Mouse (Mus musculus) neural tube, embryonic 11.5 days (tissue): ENCODE results near the gene Samd7. TPM values are rescaled to one million over a fixed set of nuclear protein-coding genes. Genes with fewer than 3 reads are reported as not detected.
"Not testable (repeated sequence)": the region's sequence is repeated elsewhere in the genome, so short reads cannot be mapped to it uniquely, and the experiment has no call there.

Experiments used
- ATAC-seq: fragments of 200-750 bp; cut with Nextera tagmentation; 2 replicates; pipeline ENCODE4 v1.8.0; 2017; ENCODE audit warnings: moderate number of reproducible peaks, mild to moderate bottlenecking, moderate TSS enrichment, moderate library complexity; ENCODE audit not compliant: insufficient read depth, low FRiP score, low TSS enrichment
- DNase-seq: peaks from one replicate; pipeline ENCODE4 v3.0.0-alpha.2; 2015; ENCODE audit warnings: low spot score
- H3K27ac ChIP-seq: fragments of 300-500 bp; sonication (generic); 2 replicates; pipeline ENCODE4 v1.5.1; 2014; ENCODE audit warnings: low read depth, mild to moderate bottlenecking, low read length
- H3K27me3 ChIP-seq: fragments of 300-500 bp; sonication (generic); 2 replicates; pipeline ENCODE4 v1.6.1; 2014; ENCODE audit warnings: mild to moderate bottlenecking, low read length, mixed read lengths; ENCODE audit not compliant: control insufficient read depth, insufficient read depth
- H3K36me3 ChIP-seq: fragments of 300-500 bp; sonication (generic); 2 replicates; pipeline ENCODE4 v1.6.1; 2014; ENCODE audit warnings: mild to moderate bottlenecking, low read length, moderate library complexity, mixed read lengths; ENCODE audit not compliant: control insufficient read depth, insufficient read depth
- H3K4me1 ChIP-seq: fragments of 300-500 bp; sonication (generic); 2 replicates; pipeline ENCODE4 v1.6.1; 2014; ENCODE audit warnings: low read length, mixed read lengths; ENCODE audit not compliant: control insufficient read depth, insufficient read depth
- H3K4me2 ChIP-seq: fragments of 300-500 bp; sonication (generic); 2 replicates; pipeline ENCODE4 v1.6.1; 2014; ENCODE audit warnings: low read depth, mild to moderate bottlenecking, moderate library complexity
- H3K4me3 ChIP-seq: fragments of 300-500 bp; sonication (generic); 2 replicates; pipeline ENCODE4 v1.5.1; 2014; ENCODE audit warnings: low read depth, low read length
- H3K9ac ChIP-seq: fragments of 300-500 bp; sonication (generic); 2 replicates; pipeline ENCODE4 v1.6.1; 2014; ENCODE audit warnings: mild to moderate bottlenecking, low read length
- H3K9me3 ChIP-seq: fragments of 300-500 bp; sonication (generic); 2 replicates; pipeline ENCODE4 v1.6.1; 2016; ENCODE audit warnings: low read length; ENCODE audit not compliant: control insufficient read depth
- WGBS: fragments of 180-500 bp; shearing (Covaris S2); extraction: QIAGEN DNeasy Blood & Tissue Kit; methylation state at CpG from one replicate; pipeline ENCODE4 v1.1.7; 2014; 5-methylcytosine and 5-hydroxymethylcytosine counted together
- polyA plus RNA-seq: library from polyadenylated mRNA; unstranded; fragments of >200 nt; fragmentation: Nextera tagmentation; extraction: Ambion mirVana; gene quantifications from 2 replicates; pipeline ENCODE4 v1.2.1, GENCODE M21; 2014

Gene Samd7
- polyA plus RNA-seq: not detected in 2 replicates

DNA sequence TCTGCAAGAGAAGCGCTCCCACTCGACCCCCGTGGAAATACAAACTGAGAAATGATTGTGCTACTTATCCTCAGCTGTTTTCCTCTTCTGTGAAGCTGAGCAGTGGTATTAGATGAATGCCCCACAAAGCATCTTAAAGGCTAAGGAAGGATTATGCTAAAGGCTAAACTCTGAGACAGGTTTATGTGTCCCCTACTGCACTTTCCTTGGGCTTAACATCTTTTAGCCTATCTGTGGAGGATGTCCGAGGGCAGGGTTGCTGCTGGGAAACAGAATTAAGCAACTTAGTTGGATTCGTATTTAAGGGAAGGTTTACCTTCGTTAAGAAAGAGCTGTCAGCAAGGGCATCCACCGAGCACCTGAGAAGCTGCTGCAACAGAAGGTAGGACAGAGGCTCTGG lies at the start of gene Samd7:
Gene Samd7 (plus strand): TSS at position 288 of the 400 bp plus-strand sequence.
- Histone ChIP-seq H3K27me3 (no peaks in the 10 kb centered on the region), H3K9ac (no peak within 1 kb of the TSS), H3K4me3 (no peak within 1 kb of the TSS), H3K27ac (no peak within 1 kb of the TSS), H3K9me3 (no peaks in the 10 kb centered on the region), H3K36me3 (no peaks in the 10 kb centered on the region), H3K4me1 (no peaks in the 10 kb centered on the region), H3K4me2 (no peak within 1 kb of the TSS)
- DNase-seq (no peak), ATAC-seq (no peak)
- 85% methylated on average over 7 of the region's 7 CpGs for WGBS

GRCm38 (mm10) chr3:30696346-30696745 lies 49.7 kb upstream of the Samd7 start:
- Histone ChIP-seq H3K9me3 (no peaks in the 10 kb centered on the region), H3K27ac (no peak overlapping the region), H3K27me3 (no peaks in the 10 kb centered on the region), H3K4me1 (no peaks in the 10 kb centered on the region), H3K9ac (no peak overlapping the region), H3K4me3 (no peak overlapping the region), H3K36me3 (no peaks in the 10 kb centered on the region), H3K4me2 (no peak overlapping the region)
- ATAC-seq: no peak
- DNase-seq: peak; percentile 65
- 14% methylated on average over 2 of the region's 2 CpGs for WGBS

DNA sequence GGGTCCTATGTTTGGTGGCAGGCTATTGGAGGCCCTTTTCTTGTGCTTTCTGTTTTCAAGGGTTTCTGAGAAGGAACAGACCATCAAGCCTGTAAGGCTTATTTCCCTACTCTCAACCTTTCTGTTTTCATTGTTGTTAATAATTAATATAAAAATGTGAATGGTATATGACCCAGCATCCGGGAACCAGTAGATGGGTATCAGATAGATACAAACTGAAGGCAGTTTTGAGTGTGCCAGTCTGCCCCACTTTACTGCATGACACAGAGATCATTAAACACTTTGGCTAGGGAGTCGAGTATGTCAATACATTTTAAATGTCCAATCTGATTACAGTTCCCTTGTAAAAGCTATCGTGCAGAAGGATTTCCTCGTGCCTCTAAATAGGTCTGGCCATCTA lies 48.2 kb upstream of the Samd7 start:
- WGBS: 50% methylated on average over 4 of the region's 4 CpGs
- no peak for DNase-seq
- ATAC-seq: no peak

DNA sequence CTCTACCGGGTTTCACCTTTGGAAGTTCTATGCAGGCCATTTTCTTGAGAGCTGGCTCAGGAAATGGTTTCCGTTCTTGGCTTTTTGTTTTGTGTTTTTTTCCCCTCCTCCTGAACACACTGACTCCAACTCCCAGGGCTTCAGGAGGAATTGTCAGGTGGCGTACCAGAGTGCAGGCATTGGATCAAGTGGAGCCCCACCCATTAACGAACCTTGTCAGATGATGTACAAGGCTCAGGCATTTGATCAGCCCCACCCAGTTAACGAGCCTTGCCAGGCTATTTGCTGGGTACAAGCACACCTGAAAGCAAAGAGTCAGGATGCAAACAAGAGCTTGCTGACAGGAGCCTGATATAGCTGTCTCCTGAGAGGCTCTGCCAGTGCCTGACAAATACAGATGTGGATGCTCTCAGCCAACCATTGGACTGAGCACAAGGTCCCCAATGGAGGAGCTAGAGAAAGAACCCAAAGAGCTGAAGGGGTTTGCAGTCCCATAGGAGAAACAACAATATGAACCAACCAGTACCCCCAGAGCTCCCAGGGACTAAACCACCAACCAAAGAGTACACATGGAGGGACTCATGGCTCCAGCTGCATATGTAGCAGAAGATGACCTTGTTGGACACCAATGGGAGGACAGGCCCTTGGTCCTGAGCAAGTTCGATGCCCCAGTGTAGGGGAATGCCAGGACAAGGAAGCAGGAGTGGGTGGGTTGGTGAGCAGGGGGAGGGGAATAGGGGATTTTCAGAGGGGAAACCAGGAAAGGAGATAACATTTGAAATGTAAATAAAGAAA lies 46.2 kb upstream of the Samd7 start, which contains the start of gene Lrrc31:
Gene Lrrc31 (minus strand): TSS at position 133 of the 795 bp plus-strand sequence.
- DNase-seq, H3K4me1 ChIP-seq, H3K27ac ChIP-seq, H3K9ac ChIP-seq, H3K36me3 ChIP-seq, H3K4me3 ChIP-seq, H3K27me3 ChIP-seq, H3K9me3 ChIP-seq, ATAC-seq, H3K4me2 ChIP-seq: not testable (repeated sequence)
- 86% methylated on average over 6 of the region's 6 CpGs for WGBS

More for the DNA sequence above, 48.2 kb upstream of the Samd7 start:
- Histone ChIP-seq H3K9ac (no peak overlapping the region), H3K4me1 (no peaks in the 10 kb centered on the region), H3K4me3 (no peak overlapping the region), H3K27ac (no peak overlapping the region), H3K27me3 (no peaks in the 10 kb centered on the region), H3K4me2 (no peak overlapping the region), H3K9me3 (no peaks in the 10 kb centered on the region), H3K36me3 (no peaks in the 10 kb centered on the region)

DNA sequence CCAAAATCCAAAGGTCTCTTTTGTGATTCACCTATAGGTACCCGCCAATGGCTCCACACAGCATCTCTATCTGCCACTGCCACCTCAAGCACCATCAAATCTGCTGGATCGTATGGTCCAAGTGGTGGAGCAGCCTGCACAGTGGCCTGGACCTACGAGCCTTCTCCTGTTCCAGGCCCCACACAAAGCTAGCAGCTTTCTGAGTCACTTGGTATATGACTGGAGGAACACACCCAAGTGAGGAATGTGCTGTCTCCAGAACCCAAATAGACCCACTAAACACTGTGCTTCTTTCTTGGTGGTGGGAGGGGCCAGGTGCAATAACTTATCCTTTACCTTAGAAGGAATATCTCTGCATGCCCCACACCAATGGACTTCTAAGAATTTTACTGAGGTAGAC lies 40.1 kb upstream of the Samd7 start:
- H3K27ac ChIP-seq: no peak overlapping the region
- DNase-seq (no peak), ATAC-seq (no peak)
- H3K4me3 ChIP-seq: no peak overlapping the region
- H3K4me2 ChIP-seq: no peak overlapping the region
- H3K9me3 ChIP-seq: no peaks in the 10 kb centered on the region
- H3K4me1 ChIP-seq: no peaks in the 10 kb centered on the region
- no peaks in the 10 kb centered on the region for H3K27me3 ChIP-seq
- H3K9ac ChIP-seq: no peak overlapping the region
- H3K36me3 ChIP-seq: no peaks in the 10 kb centered on the region
- WGBS: 82% methylated on average over 3 of the region's 3 CpGs

GRCm38 (mm10) chr3:30706614-30707276 lies 39.3 kb upstream of the Samd7 start:
- WGBS: 85% methylated on average over 4 of the region's 4 CpGs

GRCm38 (mm10) chr3:30710191-30710590 lies 35.9 kb upstream of the Samd7 start:
- no peaks in the 10 kb centered on the region for H3K4me1 ChIP-seq
- DNase-seq (no peak), ATAC-seq (no peak)
- H3K36me3 ChIP-seq: no peaks in the 10 kb centered on the region
- H3K27ac ChIP-seq: no peak overlapping the region
- H3K27me3 ChIP-seq: no peaks in the 10 kb centered on the region
- no peak overlapping the region for H3K4me2 ChIP-seq
- H3K4me3 ChIP-seq: no peak overlapping the region
- no peak overlapping the region for H3K9ac ChIP-seq
- no peaks in the 10 kb centered on the region for H3K9me3 ChIP-seq
- WGBS: 82% methylated on average over 6 of the region's 6 CpGs

More at GRCm38 (mm10) chr3:30706614-30707276, 39.3 kb upstream of the Samd7 start:
- H3K4me1 ChIP-seq: no peaks in the 10 kb centered on the region
- no peak overlapping the region for H3K9ac ChIP-seq
- DNase-seq: no peak
- no peak overlapping the region for H3K4me3 ChIP-seq
- no peak overlapping the region for H3K4me2 ChIP-seq
- H3K36me3 ChIP-seq: no peaks in the 10 kb centered on the region
- no peak overlapping the region for H3K27ac ChIP-seq
- no peaks in the 10 kb centered on the region for H3K27me3 ChIP-seq
- no peak for ATAC-seq
- no peaks in the 10 kb centered on the region for H3K9me3 ChIP-seq

DNA sequence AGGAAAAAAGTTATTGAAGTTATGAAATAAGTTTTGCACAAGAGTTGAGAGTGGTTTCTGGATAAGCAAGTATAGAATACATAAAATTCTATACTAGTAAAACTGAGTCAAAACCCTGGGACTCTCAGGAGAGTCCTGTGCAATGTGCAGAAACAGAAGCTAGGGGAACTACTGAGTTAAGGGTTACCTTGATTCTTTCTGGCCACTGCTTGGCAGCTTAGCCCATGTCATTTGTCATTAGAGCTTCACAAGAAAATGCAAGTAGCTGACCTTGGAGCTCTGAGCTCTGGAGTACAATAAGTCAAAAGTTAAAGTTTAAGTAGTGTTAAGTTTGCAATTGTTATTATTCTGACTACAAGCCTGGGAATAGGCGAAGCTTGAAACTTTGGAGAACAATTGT lies 32.8 kb upstream of the Samd7 start:
- Histone ChIP-seq H3K9ac (no peak overlapping the region), H3K4me3 (no peak overlapping the region), H3K27me3 (no peaks in the 10 kb centered on the region), H3K27ac (no peak overlapping the region), H3K9me3 (no peaks in the 10 kb centered on the region), H3K4me1 (no peaks in the 10 kb centered on the region), H3K36me3 (no peaks in the 10 kb centered on the region), H3K4me2 (no peak overlapping the region)
- 90% methylated on average over 1 of the region's 1 CpGs for WGBS
- DNase-seq: no peak
- ATAC-seq: no peak

DNA sequence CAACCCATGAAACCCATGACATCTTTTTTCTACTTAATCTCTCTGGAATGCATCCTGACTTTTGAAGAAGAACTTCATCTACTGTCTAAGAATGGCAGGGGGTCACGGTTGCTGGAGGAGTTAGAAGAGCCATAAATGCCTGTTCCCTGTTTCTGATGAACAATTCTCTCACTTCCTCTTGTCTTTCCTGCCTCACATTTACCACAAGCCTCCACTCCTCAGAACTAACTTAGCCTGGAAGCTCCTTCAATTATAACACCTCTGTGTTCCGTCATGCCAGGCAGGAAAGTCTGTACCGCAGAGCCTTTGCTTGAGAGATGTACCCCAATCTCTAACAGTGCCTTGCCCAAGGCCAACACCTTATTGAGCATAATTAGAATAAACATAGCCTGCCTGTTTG lies 27.4 kb upstream of the Samd7 start:
- H3K4me2 ChIP-seq: no peak overlapping the region
- ATAC-seq (no peak), DNase-seq (no peak)
- 81% methylated on average over 3 of the region's 3 CpGs for WGBS
- H3K4me1 ChIP-seq: no peaks in the 10 kb centered on the region
- H3K27ac ChIP-seq: no peak overlapping the region
- no peaks in the 10 kb centered on the region for H3K36me3 ChIP-seq
- H3K4me3 ChIP-seq: no peak overlapping the region
- H3K27me3 ChIP-seq: no peaks in the 10 kb centered on the region
- no peaks in the 10 kb centered on the region for H3K9me3 ChIP-seq
- H3K9ac ChIP-seq: no peak overlapping the region
